Mouse (Mus musculus) embryo, embryonic 11.5 days (tissue): ENCODE measurements around the gene Tmem200a.

Source experiments
- DNase-seq: peaks from one replicate; pipeline ENCODE4 v3.0.0-alpha.2; 2012; ENCODE audit warnings: low read depth, low spot score

The Tmem200a gene

GRCm38 (mm10) chr10:26078521-26079142 is at the start of gene Tmem200a:
TSS of gene Tmem200a (minus strand) at chr10:26079052.
- peak; percentile 73 for DNase-seq

- DNase-seq: no peak
Measured at GRCm38 (mm10) chr10:26119822-26120183, 41.0 kb upstream of the Tmem200a start.

- no peak for DNase-seq
Measured at GRCm38 (mm10) chr10:26119067-26119821, 40.4 kb upstream of the Tmem200a start.

- no peak for DNase-seq
Measured at GRCm38 (mm10) chr10:26114409-26114808, 35.6 kb upstream of the Tmem200a start.

GRCm38 (mm10) chr10:26103330-26103982 is 24.6 kb upstream of the Tmem200a start:
- no peak for DNase-seq

GRCm38 (mm10) chr10:26082081-26082480 is 3.2 kb upstream of the Tmem200a start:
- peak; percentile 35 for DNase-seq

GRCm38 (mm10) chr10:26079678-26080077 is 826 bp upstream of the Tmem200a start:
- DNase-seq: no peak

- DNase-seq: peak; percentile 5
Measured at GRCm38 (mm10) chr10:26077671-26078481, 976 bp downstream of the Tmem200a start, which contains the start of gene Gm9767. TSS of gene Gm9767 (plus strand) at chr10:26078255.

- DNase-seq: no peak
Measured at GRCm38 (mm10) chr10:26076949-26077348, 1.9 kb downstream of the Tmem200a start.

GRCm38 (mm10) chr10:26071986-26072385 is 6.9 kb downstream of the Tmem200a start:
- no peak for DNase-seq

- no peak for DNase-seq
Measured at GRCm38 (mm10) chr10:26063071-26063470, 15.8 kb downstream of the Tmem200a start.

- DNase-seq: no peak
Measured at GRCm38 (mm10) chr10:26059662-26060307, 19.1 kb downstream of the Tmem200a start.

- DNase-seq: no peak
Measured at GRCm38 (mm10) chr10:26051177-26051576, 27.7 kb downstream of the Tmem200a start.

- DNase-seq: no peak
Measured at GRCm38 (mm10) chr10:26034931-26035330, 43.9 kb downstream of the Tmem200a start.

- no peak for DNase-seq
Measured at GRCm38 (mm10) chr10:26018740-26019139, 60.1 kb downstream of the Tmem200a start.

- DNase-seq: no peak
Measured at GRCm38 (mm10) chr10:26014298-26014697, 64.6 kb downstream of the Tmem200a start.

- peak; percentile 14 for DNase-seq
Measured at GRCm38 (mm10) chr10:26008948-26009347, 69.9 kb downstream of the Tmem200a start.

- DNase-seq: no peak
Measured at GRCm38 (mm10) chr10:26005471-26005870, 73.4 kb downstream of the Tmem200a start.

GRCm38 (mm10) chr10:26000893-26001292 is 78.0 kb downstream of the Tmem200a start:
- no peak for DNase-seq

- DNase-seq: no peak
Measured at GRCm38 (mm10) chr10:25999291-25999930, 79.4 kb downstream of the Tmem200a start.

GRCm38 (mm10) chr10:25984056-25984455 is 94.8 kb downstream of the Tmem200a start:
- DNase-seq: no peak
